Mouse (Mus musculus) v-Abl transformed pro-B cells (cell line): Measurements from ENCODE around the gene Osbpl3.

Source experiments
- in situ Hi-C, 2 experiments: fragments of 400-800 bp; cut with MboI; formaldehyde crosslinking; loops; one replicate each; pipeline ENCODE4 v1.15.1; 2025; ENCODE audit not compliant: unreplicated experiment in 2 of 2

Gene Osbpl3

DNA sequence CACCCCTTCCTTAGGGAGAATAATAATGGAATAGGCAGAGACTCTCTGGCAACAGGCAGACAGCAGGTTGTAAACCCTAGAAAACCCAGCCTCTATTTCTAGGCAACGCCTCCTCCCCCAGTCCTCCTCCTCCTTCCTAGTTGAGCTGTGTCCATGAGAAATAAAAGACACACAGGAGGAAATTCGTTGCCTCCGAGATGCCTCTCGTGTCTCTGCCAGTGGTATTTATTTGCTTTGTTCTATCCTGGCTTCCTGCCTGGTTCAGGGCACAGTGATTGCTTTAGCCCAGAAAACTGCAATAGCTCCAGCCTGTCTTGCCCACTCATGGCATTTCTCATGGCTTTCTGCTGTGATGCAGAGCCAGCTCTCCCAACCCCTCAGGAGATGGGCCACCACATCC lies 43.8 kb downstream of the Osbpl3 start:
- in situ Hi-C loops = no loop called here

DNA sequence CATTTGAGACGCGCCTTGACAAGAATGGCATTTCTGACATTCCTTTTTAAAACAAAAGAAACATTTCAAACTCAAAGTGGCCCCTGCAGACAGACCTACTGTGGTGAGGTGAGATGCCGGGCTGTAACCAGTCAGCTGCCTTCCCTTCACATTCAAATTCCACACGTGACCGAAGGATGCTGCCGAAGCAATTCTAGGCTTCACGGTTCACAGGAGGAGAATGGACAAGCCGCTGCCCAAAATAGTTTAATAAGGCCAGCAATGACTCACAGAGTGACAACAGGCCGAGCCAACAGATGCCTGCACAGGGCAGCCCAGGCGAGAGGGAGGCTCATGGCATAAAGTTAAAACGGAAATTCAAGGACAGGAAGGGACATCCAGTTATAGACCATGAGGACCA lies 51.3 kb downstream of the Osbpl3 start:
- in situ Hi-C loops = no loop called here

DNA sequence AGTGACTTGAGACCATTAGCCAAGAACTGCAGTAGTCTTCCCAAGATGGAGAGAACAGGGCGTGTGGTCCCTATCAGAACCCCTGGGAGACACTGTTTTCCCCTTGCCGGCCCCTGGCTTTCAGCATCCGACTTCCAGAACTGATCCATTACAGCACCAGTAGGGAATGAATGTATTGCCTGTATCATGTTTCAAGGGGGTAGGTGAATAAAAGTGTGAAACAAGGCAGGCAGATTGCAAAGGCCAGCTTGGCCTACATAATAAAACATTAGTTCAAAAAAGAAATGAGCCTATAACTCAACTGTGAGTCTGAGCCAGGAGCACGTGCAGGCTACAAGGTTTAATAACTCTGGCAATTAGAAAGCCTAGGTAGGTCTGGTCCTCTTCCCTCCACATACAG lies 52.5 kb downstream of the Osbpl3 start:
- in situ Hi-C loops = no loop called here

DNA sequence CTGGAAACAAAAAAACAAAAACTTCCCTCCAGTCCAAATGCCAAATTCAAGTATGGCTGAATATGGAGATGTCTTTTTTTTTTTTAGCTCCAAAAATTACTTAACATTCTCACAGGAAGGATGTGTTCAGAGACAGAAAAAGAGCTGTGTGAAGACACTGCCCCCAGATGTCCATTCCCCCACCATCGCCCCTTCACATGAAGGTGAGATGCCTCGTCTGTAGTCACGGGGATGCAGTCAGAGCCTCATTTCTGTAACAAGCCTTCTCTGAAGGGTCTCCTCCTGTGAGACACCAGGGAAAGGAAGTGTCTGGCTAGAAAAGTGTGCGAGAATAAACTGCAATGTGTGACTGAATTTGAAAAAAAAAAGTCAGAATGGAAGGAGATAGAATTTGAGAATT lies 53.1 kb downstream of the Osbpl3 start:
- in situ Hi-C loops = no loop called here

DNA sequence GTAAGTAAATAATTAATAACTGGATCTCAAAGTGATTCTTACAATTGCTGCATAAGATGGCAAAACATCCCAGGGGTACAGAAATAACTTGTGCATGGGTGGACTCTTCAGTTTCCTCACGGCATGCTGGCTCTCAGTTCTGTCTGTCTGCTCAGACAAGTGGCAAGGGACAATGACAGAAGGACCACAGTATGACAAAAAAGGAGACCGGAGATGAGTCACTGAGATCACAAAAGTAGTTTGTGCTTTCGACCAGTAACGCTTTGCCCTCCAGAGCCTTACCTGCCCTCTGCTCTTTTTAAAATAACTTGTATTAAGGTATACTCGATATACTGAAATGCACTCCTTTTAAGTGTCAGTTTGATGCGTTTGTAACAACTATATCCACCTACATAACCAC lies 55.8 kb downstream of the Osbpl3 start:
- in situ Hi-C loops = no loop called here

DNA sequence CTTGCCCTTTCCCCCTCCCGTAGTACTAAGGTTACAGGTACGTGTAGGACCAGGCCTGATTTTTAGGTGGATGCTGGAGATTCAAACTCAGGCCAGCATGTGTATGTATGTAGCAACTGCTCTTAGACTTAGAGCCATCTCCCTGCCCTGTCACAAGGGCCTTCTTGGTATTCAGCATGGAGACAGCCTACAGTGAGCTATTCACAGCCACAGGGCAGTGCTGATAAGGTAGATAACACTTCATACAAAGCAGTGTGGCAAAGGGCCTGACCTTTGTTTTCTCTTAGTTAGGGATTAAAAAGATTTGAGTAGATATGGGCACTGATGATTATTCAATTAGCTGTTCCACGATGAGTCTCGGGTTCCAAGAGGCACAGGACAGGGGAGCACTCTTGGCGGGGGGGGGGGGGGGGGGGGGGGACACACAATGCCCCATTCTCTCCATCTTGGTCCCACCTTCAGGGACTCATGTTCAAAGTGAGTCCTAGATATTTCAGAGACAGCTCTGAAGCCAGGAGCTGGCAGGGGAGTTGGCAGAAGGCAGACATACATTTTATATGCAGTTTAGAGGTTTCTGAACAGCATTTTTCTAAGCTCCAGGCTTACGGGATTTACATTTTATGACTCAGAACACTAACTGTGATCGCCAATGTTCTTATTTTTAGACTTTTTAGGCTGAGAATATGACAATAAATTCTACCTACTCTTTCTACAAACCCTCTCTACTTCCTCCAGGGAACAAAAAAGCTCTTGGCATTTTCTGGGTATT lies 56.4 kb downstream of the Osbpl3 start:
- in situ Hi-C loops = no loop called here

DNA sequence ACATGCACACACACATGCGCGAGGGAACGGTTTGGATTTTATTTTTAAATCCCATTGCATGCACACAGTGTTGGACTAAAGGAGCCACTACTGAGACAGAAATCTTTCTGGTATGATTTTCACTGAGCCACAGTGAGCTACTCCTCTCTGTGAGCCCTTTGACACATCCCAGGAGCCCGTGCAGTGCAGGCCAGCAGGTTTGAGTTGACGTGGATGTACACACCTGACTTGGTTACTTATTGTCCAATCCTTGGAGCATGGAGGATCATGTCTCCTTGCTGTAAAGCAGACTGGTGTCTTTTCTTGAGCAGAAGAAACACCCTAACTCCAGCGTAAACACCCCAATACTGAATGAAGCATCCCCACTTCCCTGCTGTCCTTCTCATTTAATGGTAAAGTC lies 57.7 kb downstream of the Osbpl3 start:
- in situ Hi-C loops = no loop called here

DNA sequence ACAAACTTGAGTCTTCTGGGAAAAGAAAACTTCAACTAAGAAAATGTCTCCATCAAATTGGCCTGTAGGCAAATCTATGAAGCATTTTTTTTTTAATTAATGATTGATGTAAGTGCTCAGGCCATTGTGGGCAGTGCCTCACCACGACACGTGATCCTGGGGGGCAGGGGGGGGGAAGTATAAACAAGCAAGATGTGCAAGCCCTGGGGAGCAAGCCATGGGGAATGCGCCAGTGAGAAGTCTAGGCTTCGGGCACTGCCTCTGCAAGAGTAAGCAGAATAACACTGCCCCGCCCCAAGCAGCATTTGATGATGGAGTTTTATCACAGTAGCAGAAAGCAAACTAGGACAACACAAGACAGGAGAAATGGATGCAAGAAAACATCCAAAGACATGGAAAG lies 58.9 kb downstream of the Osbpl3 start:
- in situ Hi-C loops = no loop called here

DNA sequence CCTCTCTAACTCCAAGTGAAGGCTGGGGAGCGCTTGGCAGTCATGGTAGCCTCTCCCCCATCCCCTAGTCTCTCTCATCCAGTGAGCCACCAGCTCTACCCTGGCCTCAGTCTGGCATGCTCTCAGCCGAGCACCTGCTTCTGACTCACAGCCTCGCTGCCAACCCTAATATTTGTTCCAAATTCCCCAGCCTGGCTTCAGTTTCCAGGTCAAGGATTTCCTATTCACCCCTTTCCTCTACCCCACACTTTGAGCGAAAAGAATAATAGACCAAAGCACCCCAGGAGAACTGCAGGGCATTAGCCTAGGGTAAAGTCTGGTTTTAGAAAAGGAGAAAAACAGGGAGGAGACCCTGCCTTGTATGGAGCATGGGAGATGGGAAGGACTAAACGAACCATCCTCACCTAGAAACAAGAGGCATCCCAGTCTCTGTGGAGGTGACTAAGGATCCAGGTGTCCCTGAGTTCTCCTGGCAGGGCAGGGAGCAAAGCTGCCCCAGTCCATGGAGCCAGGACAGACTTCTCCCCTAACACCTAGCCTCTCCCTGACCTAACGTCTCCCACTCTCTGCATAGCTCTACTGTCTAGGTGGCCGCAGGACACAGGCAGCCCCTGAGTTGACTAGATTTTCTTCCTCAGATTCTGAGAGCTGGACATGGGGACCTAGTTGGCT lies 60.2 kb downstream of the Osbpl3 start:
- in situ Hi-C loops = no loop called here

DNA sequence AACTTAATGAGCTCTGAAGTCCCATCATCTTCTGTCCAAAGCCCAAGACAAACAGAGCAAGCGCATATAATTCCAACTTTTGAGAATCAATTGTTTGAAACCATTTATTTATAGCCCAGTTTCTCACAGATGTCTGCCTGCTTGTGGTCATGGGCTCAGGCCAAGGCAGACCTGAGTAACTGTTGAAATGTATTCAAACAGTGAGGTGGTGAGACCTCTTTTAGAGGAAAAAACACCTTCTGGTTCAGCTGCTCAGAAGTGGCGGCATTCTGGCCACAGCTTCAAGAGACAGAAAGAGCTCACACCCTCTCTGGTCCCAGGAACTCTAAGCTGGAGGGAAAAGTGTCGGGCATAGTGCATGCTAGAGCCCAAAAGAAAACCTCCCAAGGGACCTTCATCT lies 61.6 kb downstream of the Osbpl3 start:
- in situ Hi-C loops = no loop called here

DNA sequence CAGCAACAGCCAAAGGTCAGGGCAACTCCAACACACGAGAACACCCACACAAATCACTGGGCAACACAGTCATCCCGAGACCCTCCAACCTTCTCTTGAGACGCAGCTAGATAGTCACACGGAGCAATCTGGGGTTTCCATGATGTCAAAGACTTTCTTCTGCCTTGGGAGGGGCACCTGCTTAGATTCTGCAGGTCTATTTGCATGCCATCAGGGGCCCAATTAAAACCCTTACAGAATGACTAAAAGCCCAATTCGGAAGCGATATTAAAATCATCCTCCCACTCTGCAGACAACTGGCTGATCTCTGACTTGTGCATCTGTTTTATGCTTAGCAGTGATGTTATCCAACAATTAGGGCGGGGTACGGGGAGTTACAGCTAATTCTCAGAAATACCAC lies 62.0 kb downstream of the Osbpl3 start:
- in situ Hi-C loops = no loop called here

DNA sequence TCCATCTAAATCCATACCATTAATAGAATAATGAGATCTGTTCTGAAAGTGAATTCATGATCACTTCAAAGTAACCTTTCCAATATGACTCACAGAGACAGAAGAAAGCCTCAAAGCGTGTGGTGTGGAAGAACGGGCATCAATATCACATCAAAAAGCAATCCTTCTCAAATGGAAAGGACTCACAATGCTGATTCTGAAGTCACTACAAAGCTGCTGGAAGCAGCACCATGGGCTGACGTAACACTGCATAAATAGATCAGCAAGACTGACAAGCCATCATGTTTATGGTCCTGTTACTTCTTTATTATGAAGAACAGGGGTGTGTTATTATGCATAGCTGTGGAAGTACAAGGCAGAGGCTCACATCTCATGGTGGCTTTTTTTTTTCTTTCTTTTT lies 64.0 kb downstream of the Osbpl3 start:
- in situ Hi-C loops = no loop called here

DNA sequence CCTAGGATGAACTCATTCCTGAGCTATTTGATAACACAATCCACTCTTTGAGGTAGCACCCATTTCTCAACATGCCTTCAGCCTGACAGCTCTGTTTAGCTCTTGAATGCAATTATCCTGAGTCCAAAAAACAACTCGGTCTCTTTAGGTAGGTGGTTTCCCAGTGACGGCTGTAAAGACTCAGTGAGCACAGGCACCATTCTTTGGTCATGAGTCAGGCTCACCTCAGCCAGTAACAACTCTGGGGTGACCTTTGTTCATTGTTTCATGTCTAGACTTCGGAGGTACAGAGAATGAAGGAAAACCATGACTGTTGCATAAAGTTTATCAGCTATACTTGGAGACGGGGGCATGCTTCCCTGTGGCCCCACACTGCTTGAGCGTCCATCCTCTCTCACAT lies 65.7 kb downstream of the Osbpl3 start:
- in situ Hi-C loops = no loop called here

DNA sequence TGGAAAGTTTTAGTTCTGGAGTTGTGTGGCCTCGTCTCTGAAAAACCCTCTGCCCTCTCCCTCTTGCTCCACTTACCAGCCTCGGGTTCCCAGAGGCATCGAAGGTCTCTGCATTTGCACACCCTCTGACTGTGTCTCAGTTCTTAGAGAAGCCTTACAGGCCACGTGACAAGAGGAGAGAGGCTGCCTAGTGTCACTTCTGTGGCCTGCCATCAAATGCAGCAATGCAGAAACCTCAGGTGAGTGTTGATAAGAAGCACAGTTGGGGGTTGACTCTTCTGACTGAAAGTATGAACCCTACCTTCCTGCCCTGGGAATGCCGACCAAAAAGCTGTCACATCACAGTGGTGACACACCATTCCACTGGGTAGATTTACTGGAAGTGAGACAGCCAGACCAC lies 68.4 kb downstream of the Osbpl3 start:
- in situ Hi-C loops = no loop called here

DNA sequence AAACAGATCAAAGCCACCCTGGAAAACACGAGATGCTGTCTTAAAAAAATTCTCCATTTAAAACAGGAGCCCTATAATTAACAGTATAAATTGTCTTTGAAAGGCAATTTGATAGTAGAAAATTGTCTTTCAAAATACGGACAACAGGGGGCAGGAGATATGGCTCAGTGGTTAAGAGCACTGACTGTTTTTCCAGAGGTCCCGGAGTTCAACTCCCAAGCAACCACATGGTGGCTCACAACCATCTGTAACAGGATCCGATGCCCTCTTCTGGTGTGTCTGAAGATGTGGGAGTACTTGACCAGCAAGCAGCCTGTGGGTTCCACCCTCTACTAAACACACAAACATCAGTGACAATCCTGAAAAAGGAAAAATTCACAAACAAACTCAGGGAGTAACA lies 69.5 kb downstream of the Osbpl3 start:
- in situ Hi-C loops = no loop called here

DNA sequence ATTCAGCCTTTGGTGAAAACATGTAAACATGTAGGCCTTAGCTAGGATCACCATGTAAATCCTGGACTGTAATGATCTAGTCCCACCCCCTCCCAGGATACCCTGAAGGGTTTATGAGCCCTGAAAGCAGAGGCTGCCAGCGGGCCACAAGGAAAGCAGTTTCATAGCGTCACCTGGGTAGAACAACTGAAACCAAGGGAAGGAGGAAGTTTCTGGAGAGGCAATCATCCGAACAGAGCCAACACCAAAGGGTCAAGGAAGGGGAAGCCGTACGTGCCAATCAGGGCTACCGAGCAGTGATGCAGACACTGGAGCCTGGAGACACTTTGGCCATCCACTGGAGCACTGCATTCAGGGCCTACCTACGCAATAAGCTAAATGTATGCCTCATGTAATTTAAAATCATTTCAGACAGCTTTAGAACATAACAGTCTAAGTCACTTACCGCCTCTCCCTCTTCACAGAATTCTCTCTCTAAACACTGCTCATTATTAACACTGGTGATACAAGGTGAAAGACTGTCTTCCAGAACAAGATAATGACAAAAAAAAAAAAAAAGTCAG lies 70.5 kb downstream of the Osbpl3 start:
- in situ Hi-C loops = no loop called here

DNA sequence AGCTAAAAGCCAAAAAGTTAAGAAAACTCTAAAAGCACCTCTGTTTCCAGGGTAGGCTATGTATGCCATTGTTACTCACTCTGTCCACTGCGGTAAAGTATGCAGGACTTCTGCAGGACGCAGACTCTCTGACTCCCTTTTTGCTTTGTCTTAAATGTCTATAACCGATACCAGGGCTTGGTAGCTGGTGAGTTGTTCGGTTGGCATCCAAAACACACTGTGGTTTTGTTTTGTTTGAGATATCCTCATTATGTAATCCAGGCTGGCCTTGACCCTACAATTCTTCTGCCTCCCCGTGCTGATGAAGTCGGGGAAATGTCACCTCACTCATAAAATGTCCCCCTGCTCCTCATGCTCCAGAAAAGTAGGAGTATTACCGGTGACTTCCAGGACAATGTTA lies 73.3 kb downstream of the Osbpl3 start:
- in situ Hi-C loops = no loop called here

DNA sequence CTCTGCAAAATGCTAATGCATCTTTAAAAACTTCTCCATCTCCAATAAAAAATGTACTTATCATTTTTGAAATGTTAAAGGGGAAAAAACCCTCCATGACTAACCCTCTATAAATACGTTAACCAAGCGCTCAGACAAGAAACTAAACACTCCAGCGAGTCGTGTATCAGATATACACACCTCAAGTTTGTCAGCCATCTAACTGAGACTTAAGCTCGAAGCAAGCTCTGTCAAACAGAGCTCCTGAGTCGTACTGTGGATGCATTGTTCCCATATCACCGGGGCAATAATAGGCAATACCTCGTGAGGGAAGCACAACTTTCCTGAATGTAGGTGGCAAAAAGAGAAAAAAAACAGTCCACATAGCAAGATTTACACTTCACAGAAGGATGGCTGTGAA lies 73.8 kb downstream of the Osbpl3 start:
- in situ Hi-C loops = no loop called here

DNA sequence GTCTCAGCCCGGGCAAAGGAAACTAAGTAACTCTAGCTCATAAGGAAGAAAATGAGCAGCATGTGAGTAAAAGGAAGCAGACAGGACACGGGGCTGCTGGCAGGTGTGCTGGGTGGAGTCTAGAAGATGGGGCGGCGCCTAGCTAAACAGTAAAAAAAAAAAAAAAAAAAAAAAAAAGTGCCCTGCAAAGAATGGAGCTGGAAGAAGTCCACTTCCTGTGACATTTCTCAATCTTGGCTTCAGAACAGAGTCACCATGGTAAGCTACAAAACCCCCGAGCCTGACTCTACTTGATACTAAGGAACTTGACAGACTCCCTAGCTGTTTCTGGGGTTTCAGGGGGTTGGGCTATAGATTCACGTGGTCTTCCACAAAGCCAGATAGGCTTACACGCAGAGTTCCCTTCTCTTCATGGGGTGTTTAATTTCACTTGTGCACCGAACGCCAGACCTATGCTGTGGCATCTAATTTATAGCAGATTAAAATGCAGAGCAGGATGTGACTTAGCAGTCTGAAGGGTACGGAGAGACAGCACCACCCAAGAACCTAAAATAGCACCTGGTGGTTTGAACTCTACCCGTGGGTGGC lies 74.4 kb downstream of the Osbpl3 start:
- in situ Hi-C loops = no loop called here

DNA sequence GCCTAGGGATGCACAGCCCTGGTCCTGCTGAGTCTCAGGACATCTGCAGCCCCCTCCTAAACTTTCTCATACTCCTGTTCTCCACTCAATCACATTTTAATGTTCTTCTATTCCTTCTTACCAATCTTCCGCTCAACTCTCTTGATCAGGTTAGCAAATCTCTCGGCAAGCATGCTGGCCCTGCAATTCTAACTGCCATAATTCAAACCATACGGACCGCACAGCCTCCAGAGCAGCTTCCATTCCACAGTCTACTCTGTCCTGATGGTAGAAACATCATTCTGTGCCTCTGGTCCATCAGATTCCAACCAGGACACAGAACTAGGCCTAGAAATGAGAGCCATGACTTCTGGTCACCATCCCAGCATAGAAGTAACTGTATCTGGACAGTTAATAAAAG lies 76.3 kb downstream of the Osbpl3 start:
- in situ Hi-C loops = no loop called here

DNA sequence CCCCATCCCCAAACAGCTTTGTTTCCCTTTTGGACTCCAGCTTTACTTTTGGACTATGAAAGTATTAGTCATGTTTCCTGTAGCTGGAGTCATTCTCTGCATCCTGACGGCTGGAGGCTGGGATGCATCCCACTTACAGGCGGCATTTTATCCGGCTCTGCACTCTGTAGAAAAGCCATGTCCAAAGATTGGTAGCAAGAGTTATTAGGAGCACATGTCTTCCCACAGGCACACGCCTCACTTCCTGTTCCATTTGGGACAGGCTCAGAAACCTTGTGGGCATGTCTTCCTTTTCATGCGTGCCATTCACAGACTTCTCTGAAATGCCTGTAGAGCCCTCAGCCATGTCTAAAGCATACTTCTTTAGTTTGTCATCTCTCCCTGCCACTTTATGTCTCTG lies 76.9 kb downstream of the Osbpl3 start:
- in situ Hi-C loops = no loop called here
